Mouse (Mus musculus) small intestine, adult 2 months (tissue): ENCODE data around the gene Dhrs11. TPM values are rescaled to one million over a fixed set of nuclear protein-coding genes. Genes with fewer than 3 reads are reported as not detected.

Source experiments
- H3K27ac ChIP-seq: fragments of 200-500 bp; 2 replicates; pipeline ENCODE4 v1.5.1; 2012; ENCODE audit warnings: low read depth, low read length, control low read depth, inconsistent platforms; ENCODE audit not compliant: insufficient read depth
- H3K27me3 ChIP-seq: fragments of 200-500 bp; 2 replicates; pipeline ENCODE4 v1.6.1; 2012; ENCODE audit warnings: mild to moderate bottlenecking, moderate library complexity, low read length, inconsistent platforms; ENCODE audit not compliant: control insufficient read depth, insufficient read depth
- H3K36me3 ChIP-seq: fragments of 200-500 bp; 2 replicates; pipeline ENCODE4 v1.6.1; 2012; ENCODE audit warnings: mild to moderate bottlenecking, low read length, control low read depth, inconsistent platforms; ENCODE audit not compliant: control insufficient read depth, insufficient read depth
- H3K4me1 ChIP-seq: fragments of 200-500 bp; 2 replicates; pipeline ENCODE4 v1.6.1; 2012; ENCODE audit warnings: low read length, inconsistent platforms, mixed read lengths; ENCODE audit not compliant: control insufficient read depth, insufficient read depth, insufficient read length
- H3K4me3 ChIP-seq: fragments of 200-500 bp; 2 replicates; pipeline ENCODE4 v1.5.1; 2012; ENCODE audit warnings: low read depth, mild to moderate bottlenecking, control low read depth, inconsistent platforms, low read length, moderate library complexity
- CTCF ChIP-seq: fragments of 200-500 bp; IDR thresholded peaks from 2 replicates; pipeline ENCODE4 v1.5.1; 2012; ENCODE audit warnings: low read depth, mild to moderate bottlenecking, control low read depth, inconsistent platforms, low read length, moderate library complexity, mixed read lengths; ENCODE audit not compliant: insufficient replicate concordance, insufficient read length; ENCODE audit errors: extremely low read depth
- POLR2A ChIP-seq: fragments of 200-500 bp; IDR thresholded peaks from 2 replicates; pipeline ENCODE4 v1.6.1; 2012; ENCODE audit warnings: low read depth, mild to moderate bottlenecking, control low read depth, inconsistent platforms, low read length, moderate library complexity
- WGBS: fragments of 180-500 bp; shearing (Covaris S2); methylation state at CpG from one replicate; pipeline ENCODE4 v1.1.7; 2018; 5-methylcytosine and 5-hydroxymethylcytosine counted together
- polyA plus RNA-seq: library from polyadenylated mRNA; depleted of rRNA; stranded (reverse); fragments of >200 nt; gene quantifications from 2 replicates; pipeline ENCODE4 v1.2.3, GENCODE M21; 2012; rRNA removed

Gene Dhrs11
- polyA plus RNA-seq, 1 experiment = 763 TPM

DNA sequence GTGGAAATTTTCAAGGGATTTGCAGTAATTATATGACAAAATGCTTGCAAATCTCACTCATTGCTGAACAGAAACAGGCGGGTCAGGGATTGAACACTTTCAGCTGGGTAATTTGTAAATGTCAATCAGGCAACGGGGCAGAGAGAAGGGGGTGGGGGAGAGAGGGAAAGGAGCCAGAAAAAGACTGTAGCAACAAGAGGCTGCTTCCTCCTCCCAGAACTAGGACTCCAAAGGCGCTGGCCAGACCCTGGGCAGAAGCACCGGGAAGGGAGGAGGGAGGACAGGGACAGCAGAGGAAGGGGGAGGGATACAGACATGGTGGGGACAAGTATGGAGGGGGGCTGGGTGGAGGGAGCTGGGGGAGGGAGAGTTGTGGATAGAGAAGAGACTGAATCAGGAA lies 53.2 kb downstream of the Dhrs11 start:
- no peaks in the 10 kb centered on the region for H3K4me1 ChIP-seq
- no peak overlapping the region for H3K27ac ChIP-seq
- WGBS = 4% methylated on average over 4 of the region's 4 CpGs
- H3K36me3 ChIP-seq = no peaks in the 10 kb centered on the region
- H3K4me3 ChIP-seq = no peak overlapping the region
- no peak for TF ChIP-seq POLR2A
- no peak for TF ChIP-seq CTCF
- H3K27me3 ChIP-seq = peaks cover 9% of the 10 kb centered on the region; the same call in 1 of the 2 replicates

DNA sequence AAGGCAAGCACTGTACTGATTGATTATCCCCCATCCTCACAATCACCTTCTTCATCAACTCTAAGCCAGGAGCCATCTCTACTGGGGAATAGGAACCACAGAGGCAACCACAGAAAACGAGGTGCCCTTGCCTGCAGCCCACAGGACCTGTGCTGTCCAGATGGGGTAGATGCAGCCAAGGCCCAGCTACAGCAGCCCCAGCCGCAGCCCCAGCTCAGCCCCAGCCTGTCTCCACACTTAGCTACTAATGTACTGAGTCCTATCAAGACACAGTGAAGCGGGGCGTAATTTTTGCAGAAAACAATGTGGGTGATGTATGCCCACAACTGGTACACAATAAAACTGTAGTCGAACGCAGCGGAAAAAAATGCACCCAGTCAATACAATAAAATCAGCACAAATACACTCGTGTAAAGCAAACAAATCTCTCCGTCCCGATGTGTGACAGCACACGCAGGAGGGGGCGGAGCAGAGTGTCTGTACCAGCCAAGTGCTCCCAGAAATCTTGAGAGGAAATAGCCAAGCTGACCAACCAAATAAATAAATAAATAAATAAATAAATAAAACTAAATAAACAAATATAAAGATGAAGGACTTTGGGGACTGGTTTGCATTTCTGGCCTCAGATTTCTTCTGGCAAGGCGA lies 53.8 kb downstream of the Dhrs11 start:
- H3K4me3 ChIP-seq = no peak overlapping the region
- H3K27me3 ChIP-seq = peaks cover 9% of the 10 kb centered on the region; the same call in 1 of the 2 replicates
- 39% methylated on average over 13 of the region's 13 CpGs for WGBS
- H3K27ac ChIP-seq = no peak overlapping the region
- H3K36me3 ChIP-seq = no peaks in the 10 kb centered on the region
- H3K4me1 ChIP-seq = no peaks in the 10 kb centered on the region
- TF ChIP-seq POLR2A = no peak
- TF ChIP-seq CTCF = no peak

Other genes with a start within 250 kb of the Dhrs11 start
- 6.3 and 13.7 TPM in 2 replicates for gene Mrm1, start 9.5 kb downstream of the Dhrs11 start, polyA plus RNA-seq
- 12.0 and 29.2 TPM in 2 replicates for gene Ggnbp2, start 41.8 kb upstream of the Dhrs11 start, polyA plus RNA-seq
- gene Myo19, start 51.2 kb upstream of the Dhrs11 start, polyA plus RNA-seq = 8.7 and 13.0 TPM in 2 replicates
- gene Pigw, start 51.3 kb upstream of the Dhrs11 start, polyA plus RNA-seq = 0.39 and 0.98 TPM in 2 replicates
- 3.3 and 4.3 TPM in 2 replicates for gene Znhit3, start 87.4 kb upstream of the Dhrs11 start, polyA plus RNA-seq
- gene Car4, start 128.8 kb upstream of the Dhrs11 start, polyA plus RNA-seq = 13.9 and 46.7 TPM in 2 replicates